ENCODE assay signal across 8 mouse cellular contexts in the genomic region with DNA sequence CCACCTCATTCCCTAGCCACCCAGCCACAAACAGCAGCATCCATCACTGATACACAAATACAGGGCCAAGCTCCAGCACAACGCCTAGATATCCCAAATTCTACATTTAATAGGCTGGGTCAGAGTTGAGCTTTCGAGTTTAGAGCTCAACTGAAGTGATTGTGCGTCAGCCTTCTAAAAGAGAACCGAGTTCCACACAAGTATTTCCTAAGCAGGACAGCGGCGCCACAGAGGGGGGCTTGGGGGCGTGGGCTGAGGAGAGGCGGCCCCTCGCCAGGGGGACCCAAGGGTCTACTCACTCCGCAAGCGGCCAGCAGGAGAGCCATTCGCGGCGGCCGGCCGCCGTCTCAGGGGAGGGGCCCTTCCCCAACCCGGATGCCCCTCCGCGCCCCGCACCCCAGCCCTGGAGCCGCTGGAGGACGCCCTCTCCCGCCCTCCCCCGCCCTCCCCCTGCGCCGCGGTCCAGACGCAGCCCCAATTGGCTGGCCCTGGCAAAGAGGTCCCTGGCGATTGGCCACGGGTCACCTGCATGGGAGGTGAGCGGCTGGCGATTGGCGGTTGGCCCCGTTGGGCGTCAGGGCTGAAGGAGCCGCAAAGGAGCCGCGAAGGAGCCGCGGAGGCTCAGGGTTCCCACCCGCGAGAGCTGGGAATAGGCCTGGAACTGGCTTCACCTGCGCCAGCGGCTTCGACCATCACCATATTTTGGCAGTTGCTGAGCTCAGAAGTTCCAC.
A peak's percentile ranks its signal among the peaks of the same experiment; 100 is the strongest.
DNase-seq lines count a peak whose midpoint lies in the region; ATAC-seq and TF ChIP-seq lines count a peak whose summit lies in the region.

No protein-coding gene starts in this region.

- H3K4me1 ChIP-seq in hindbrain, postnatal 0 days (ENCODE audit: insufficient read depth, low read length) = peaks cover 3% of the 10 kb centered on the region; the same call in 1 of the 2 replicates

- under 1% methylated on average over 28 of the region's 46 CpGs for WGBS in hindbrain, postnatal 0 days

- H3K4me2 ChIP-seq in hindbrain, postnatal 0 days (ENCODE audit: low read depth, low read length) = peak overlapping the region; percentile 71

- H3K9ac ChIP-seq in hindbrain, postnatal 0 days (replicated peaks; ENCODE audit: low read length) = peak overlapping the region; percentile 57

- DNase-seq in ZHBTc4 (ENCODE audit: low read depth, low spot score) = peak; percentile 98
- DNase-seq in gastrocnemius, adult 2 months = peak; percentile 96
- peak; percentile 93 for DNase-seq in hindbrain, postnatal 0 days (ENCODE audit: low spot score)
- peak; percentile 68 to 85 for DNase-seq in left cerebral cortex, adult 2 months (ENCODE audit: extremely low spot score in 1 of 2, low spot score in 2 of 2)
- DNase-seq in right cerebral cortex, adult 2 months (ENCODE audit: low spot score in 2 of 2) = peak; percentile 68
- DNase-seq in urinary bladder, postnatal 14 days (ENCODE audit: low spot score) = peak; percentile 96

- peak overlapping the region; percentile 91 for H3K27ac ChIP-seq in gastrocnemius, adult 2 months
- peak overlapping the region; percentile 72 for H3K27ac ChIP-seq in hindbrain, postnatal 0 days
- H3K27ac ChIP-seq in left cerebral cortex, adult 2 months = peak overlapping the region; percentile 80

- H3K9me3 ChIP-seq in hindbrain, postnatal 0 days (ENCODE audit: low read length) = no peaks in the 10 kb centered on the region

- H3K4me3 ChIP-seq in gastrocnemius, adult 2 months = peak overlapping the region; percentile 81
- H3K4me3 ChIP-seq in hindbrain, postnatal 0 days (ENCODE audit: low read length) = peak overlapping the region; percentile 53
- H3K4me3 ChIP-seq in left cerebral cortex, adult 2 months = peak overlapping the region; percentile 52

- intact Hi-C loops in gastrocnemius, adult 2 months (cut with DNase I) = loop anchor here (5.0 kb wide), 1 partner anchor 35 kb away; no protein-coding TSS in a partner anchor
- intact Hi-C loops in left cerebral cortex, adult 2 months (cut with DNase I) = loop anchor here (5.0 kb wide), 1 partner anchor 40 kb away; no protein-coding TSS in a partner anchor

- H3K27me3 ChIP-seq in hindbrain, postnatal 0 days (ENCODE audit: insufficient read depth, low read length) = no peaks in the 10 kb centered on the region

- no peak for TF ChIP-seq CTCF in gastrocnemius, adult 2 months (IDR thresholded peaks at IDR 0.05)
- TF ChIP-seq CTCF in hindbrain, postnatal 0 days (IDR thresholded peaks at IDR 0.05; ENCODE audit: low read depth) = 0 out of 2 replicates have a peak, but pooled peaks have one; percentile 10
- no peak; the same call in 1 of the 2 replicates for TF ChIP-seq CTCF in left cerebral cortex, adult 2 months (IDR thresholded peaks at IDR 0.05)

- H3K36me3 ChIP-seq in hindbrain, postnatal 0 days (ENCODE audit: insufficient read depth, low read length) = no peaks in the 10 kb centered on the region

- ATAC-seq in common myeloid progenitor, adult 5-6 weeks (replicated peaks; ENCODE audit: low read depth, poor library complexity, severe bottlenecking) = peak; percentile 90
- peak; percentile 99 for ATAC-seq in hindbrain, postnatal 0 days
- ATAC-seq in megakaryocyte, adult 5-6 weeks (ENCODE audit: poor library complexity, severe bottlenecking) = peak; percentile 93

Comparison
In these comparisons a context has a peak if more than half of its experiments do, and no peak if none do; other contexts are left out.
1. Peak in every context shown above with its lines: DNase-seq, ATAC-seq, H3K4me3 ChIP-seq and H3K27ac ChIP-seq.